Mouse (Mus musculus): ENCODE measurements around the gene Mecp2.

GRCm38 (mm10) chrX:74006401-74006800, 128.8 kb downstream of the Mecp2 start:
- no peak for TF ChIP-seq CTCF (IDR thresholded peaks at IDR 0.05; ENCODE audit: borderline replicate concordance, extremely low read depth, insufficient read depth, insufficient read length)
- TF ChIP-seq POLR2A (IDR thresholded peaks at IDR 0.05; ENCODE audit: borderline replicate concordance, extremely low read depth, insufficient read depth, insufficient read length, poor library complexity, severe bottlenecking): no peak

All from brain, embryonic 14.5 days (tissue).